Mouse (Mus musculus): Measurements from ENCODE around the gene Hpd. TPM values are rescaled to one million over a fixed set of nuclear protein-coding genes. Genes with fewer than 3 reads are reported as not detected.
"Not testable (repeated sequence)": the region's sequence is repeated elsewhere in the genome, so short reads cannot be mapped to it uniquely, and the experiment has no call there.

Gene Hpd
- not detected in 2 replicates for polyA plus RNA-seq (2015; fragmentation: Nextera tagmentation; extraction: Ambion mirVana)

DNA sequence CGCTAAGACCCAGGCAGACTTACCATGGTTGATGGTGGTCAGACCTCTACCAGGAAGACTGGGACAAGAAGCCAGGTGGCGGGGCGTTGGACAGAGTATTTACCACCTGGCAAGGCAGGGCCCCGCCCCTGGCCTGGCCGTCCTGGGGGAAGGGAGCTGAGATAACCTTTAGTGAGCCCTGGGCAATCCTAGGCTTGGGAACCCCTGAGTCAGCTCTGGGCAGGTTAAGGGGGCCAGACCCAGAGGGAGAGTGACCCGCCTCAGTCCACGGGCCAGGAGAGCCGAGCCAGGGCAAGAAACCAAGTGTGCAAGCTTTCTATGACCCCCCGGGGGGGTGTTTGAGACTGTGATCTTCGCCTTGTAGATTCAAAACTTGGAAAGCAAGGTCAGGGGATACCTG, at the start of gene Hpd:
Gene Hpd, minus strand, starts transcription at position 77 of the 400 bp plus-strand sequence.
- ATAC-seq = no peak

DNA sequence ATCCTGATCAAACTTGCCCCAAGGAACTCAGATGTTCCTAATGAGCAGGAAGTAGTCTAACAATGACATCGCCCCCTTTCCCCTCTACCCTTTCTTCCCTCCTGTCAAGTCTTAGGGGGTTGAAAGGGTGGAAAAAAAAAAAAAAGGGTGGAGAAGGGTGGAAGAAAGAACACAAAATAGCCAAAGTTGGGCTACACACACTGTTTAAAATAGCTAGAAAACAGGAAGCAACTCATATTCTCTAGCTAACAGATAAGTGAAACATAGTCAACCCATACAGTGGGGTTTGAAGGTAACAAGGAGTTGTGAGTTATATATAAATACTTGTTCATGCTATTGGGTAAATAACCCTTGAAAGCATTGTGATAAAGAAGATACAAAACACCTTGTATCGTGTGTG, 49.7 kb upstream of the Hpd start:
- Histone ChIP-seq H3K4me1 (replicated peaks; ENCODE audit: control insufficient read depth, insufficient read depth, low read length) (peaks cover 23% of the 10 kb centered on the region), H3K4me3 (replicated peaks; ENCODE audit: low read length) (no peak overlapping the region), H3K4me2 (ENCODE audit: low read length) (no peak overlapping the region), H3K9me3 (ENCODE audit: control insufficient read depth, low read length) (no peaks in the 10 kb centered on the region), H3K36me3 (ENCODE audit: control insufficient read depth, insufficient read depth) (no peaks in the 10 kb centered on the region), H3K27ac (ENCODE audit: low read length) (no peak overlapping the region), H3K27me3 (replicated peaks; ENCODE audit: control insufficient read depth, insufficient read depth, low read length) (no peaks in the 10 kb centered on the region), H3K9ac (replicated peaks; ENCODE audit: low read depth, low read length) (no peak overlapping the region)
- 94% methylated on average over 2 of the region's 2 CpGs for WGBS
- ATAC-seq = no peak

More for the DNA sequence above, at the start of gene Hpd:
- peaks cover 6% of the 10 kb centered on the region; the same call in 1 of the 2 replicates for H3K4me1 ChIP-seq (replicated peaks; ENCODE audit: control insufficient read depth, insufficient read depth, low read length)
- WGBS = 89% methylated on average over 10 of the region's 10 CpGs
- H3K9me3 ChIP-seq (ENCODE audit: control insufficient read depth, low read length) = no peaks in the 10 kb centered on the region
- no peaks in the 10 kb centered on the region for H3K27me3 ChIP-seq (replicated peaks; ENCODE audit: control insufficient read depth, insufficient read depth, low read length)
- H3K27ac ChIP-seq (ENCODE audit: low read length) = no peak within 1 kb of the TSS
- no peak within 1 kb of the TSS for H3K4me2 ChIP-seq (ENCODE audit: low read length)
- no peaks in the 10 kb centered on the region for H3K36me3 ChIP-seq (ENCODE audit: control insufficient read depth, insufficient read depth)
- no peak within 1 kb of the TSS for H3K9ac ChIP-seq (replicated peaks; ENCODE audit: low read depth, low read length)
- no peak within 1 kb of the TSS for H3K4me3 ChIP-seq (replicated peaks; ENCODE audit: low read length)

DNA sequence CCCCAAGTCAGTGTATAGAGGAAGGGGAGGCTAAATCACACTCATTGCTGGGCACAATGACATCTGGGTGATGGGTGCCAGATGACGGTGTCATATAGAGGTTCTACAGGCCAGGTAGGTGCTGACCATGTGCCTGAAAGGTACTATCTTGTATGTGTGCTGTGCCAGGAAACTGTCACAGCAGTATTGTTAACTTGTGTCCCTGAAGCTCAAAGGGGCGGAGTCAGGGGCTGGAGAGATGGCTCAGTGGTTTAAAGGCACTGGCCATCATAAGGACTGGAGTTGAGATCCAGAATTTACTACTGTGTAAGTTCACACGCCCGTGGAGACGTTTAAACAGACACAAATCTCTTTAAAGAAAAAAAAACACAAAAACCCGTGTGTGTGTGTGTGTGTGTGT, 46.8 kb upstream of the Hpd start:
- H3K36me3 ChIP-seq (ENCODE audit: control insufficient read depth, insufficient read depth) = no peaks in the 10 kb centered on the region
- no peaks in the 10 kb centered on the region for H3K9me3 ChIP-seq (ENCODE audit: control insufficient read depth, low read length)
- 87% methylated on average over 6 of the region's 6 CpGs for WGBS
- H3K4me3 ChIP-seq (replicated peaks; ENCODE audit: low read length) = no peak overlapping the region
- peaks cover 14% of the 10 kb centered on the region for H3K4me1 ChIP-seq (replicated peaks; ENCODE audit: control insufficient read depth, insufficient read depth, low read length)
- H3K4me2 ChIP-seq (ENCODE audit: low read length) = no peak overlapping the region; the same call in 1 of the 2 replicates
- no peak for ATAC-seq
- no peak overlapping the region for H3K9ac ChIP-seq (replicated peaks; ENCODE audit: low read depth, low read length)
- no peak overlapping the region for H3K27ac ChIP-seq (ENCODE audit: low read length)
- no peaks in the 10 kb centered on the region for H3K27me3 ChIP-seq (replicated peaks; ENCODE audit: control insufficient read depth, insufficient read depth, low read length)

DNA sequence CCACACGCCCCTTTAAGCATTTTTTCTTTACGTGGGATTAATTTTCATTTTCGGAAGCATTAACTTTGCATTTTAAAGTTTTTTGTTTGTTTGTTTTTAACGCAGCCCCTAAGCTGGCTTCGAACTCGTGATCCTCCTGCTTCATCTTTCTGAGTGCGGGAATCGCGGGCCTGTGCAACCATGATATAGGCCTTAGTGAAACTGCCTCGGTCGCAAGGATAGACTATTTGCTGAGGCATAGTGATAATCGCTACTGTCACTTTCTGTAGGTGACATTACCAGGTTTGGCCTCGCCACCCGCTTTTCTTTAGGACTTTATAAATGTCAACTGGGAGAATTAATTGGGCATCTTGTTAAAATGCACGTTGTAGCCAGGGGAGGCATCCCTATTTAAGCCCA, 46.0 kb upstream of the Hpd start:
- Histone ChIP-seq H3K27me3 (replicated peaks; ENCODE audit: control insufficient read depth, insufficient read depth, low read length) (no peaks in the 10 kb centered on the region), H3K4me1 (replicated peaks; ENCODE audit: control insufficient read depth, insufficient read depth, low read length) (peaks cover 14% of the 10 kb centered on the region), H3K9me3 (ENCODE audit: control insufficient read depth, low read length) (no peaks in the 10 kb centered on the region), H3K9ac (replicated peaks; ENCODE audit: low read depth, low read length) (peak overlapping the region; percentile 87), H3K36me3 (ENCODE audit: control insufficient read depth, insufficient read depth) (no peaks in the 10 kb centered on the region), H3K4me3 (replicated peaks; ENCODE audit: low read length) (peak overlapping the region; percentile 88), H3K27ac (ENCODE audit: low read length) (no peak overlapping the region), H3K4me2 (ENCODE audit: low read length) (peak overlapping the region; percentile 79)
- ATAC-seq = no peak
- 5% methylated on average over 15 of the region's 15 CpGs for WGBS

DNA sequence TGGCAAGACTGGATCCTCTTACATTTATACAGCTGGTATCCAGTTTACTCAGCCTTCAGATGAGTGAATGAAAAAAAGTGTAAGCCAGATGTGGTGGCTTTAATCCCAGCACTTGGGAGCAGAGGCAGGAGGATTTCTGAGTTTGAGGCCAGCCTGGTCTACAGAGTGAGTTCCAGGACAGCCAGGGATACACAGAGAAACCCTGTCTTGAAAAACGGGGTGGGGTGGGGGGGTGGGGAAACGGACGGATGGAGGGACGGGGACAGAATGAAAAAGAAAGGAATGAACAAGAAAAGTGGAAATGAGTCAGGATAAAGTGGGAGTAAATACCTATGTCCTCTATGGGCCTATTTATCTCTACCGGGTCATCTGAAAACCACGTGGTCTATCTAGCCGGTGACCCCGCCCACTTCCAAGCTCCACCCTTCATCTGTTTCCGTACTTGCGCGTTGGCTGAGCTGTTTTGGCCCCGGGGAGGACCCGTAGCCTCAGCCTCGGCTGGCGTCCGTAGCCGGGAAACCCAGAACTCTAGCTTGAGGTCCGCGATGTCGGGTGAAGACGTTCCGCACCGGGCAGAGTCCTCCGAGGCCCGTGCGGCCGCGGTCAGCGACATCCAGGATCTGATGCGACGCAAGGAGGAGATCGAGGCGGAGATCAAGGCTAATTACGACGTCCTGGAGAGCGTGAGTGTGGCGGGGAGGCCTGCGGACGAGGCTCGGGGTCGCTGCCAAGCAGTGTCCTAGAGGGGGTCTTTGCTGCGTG, 45.4 kb upstream of the Hpd start:
- no peaks in the 10 kb centered on the region for H3K9me3 ChIP-seq (ENCODE audit: control insufficient read depth, low read length)
- peaks cover 14% of the 10 kb centered on the region for H3K4me1 ChIP-seq (replicated peaks; ENCODE audit: control insufficient read depth, insufficient read depth, low read length)
- 3% methylated on average over 42 of the region's 42 CpGs for WGBS
- peak overlapping the region; percentile 87 for H3K9ac ChIP-seq (replicated peaks; ENCODE audit: low read depth, low read length)
- H3K36me3 ChIP-seq (ENCODE audit: control insufficient read depth, insufficient read depth) = no peaks in the 10 kb centered on the region
- H3K4me2 ChIP-seq (ENCODE audit: low read length) = peak overlapping the region; percentile 79
- peak; percentile 87 for ATAC-seq
- no peaks in the 10 kb centered on the region for H3K27me3 ChIP-seq (replicated peaks; ENCODE audit: control insufficient read depth, insufficient read depth, low read length)
- no peak overlapping the region for H3K27ac ChIP-seq (ENCODE audit: low read length)
- peak overlapping the region; percentile 88 for H3K4me3 ChIP-seq (replicated peaks; ENCODE audit: low read length)

DNA sequence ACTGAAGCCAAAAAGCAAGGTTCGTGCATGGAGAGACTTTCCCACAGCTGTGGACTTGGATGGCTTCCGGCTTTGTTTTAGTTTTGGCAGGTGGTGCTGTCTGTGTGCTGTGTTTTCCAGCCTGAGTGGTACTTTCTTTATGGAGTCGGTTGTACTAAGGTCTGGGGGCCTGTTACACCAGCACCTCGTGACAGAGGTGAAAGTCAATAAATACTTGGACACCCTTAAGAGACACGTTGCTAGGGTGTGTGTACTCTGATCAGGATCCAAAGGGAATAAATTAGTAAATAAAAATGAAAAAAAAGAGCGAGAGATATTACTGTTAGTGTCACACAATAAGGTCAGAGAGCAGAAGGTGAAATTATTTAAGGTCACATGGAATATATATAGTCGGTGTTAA, 44.3 kb upstream of the Hpd start:
- no peak overlapping the region for H3K4me2 ChIP-seq (ENCODE audit: low read length)
- ATAC-seq = no peak

DNA sequence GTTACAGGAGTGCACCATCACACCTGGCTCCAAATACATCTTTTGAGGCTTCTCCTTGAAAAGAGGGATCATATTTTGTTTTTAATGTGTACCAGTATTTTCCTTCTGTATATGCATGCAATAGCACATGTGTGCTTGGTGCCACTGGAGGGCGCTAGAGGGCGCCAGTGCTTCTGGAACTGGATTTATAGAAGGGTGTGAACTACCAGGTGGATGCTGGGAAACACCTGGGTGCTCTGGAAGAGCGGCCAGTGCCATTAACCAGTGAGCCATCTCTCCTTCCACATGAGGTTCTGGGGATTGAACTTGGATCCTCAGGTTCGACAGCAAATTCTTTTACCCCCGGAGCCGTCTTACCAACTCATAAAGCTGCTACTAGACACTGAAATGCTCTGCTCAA, 41.3 kb upstream of the Hpd start:
- not testable (repeated sequence) for H3K4me2 ChIP-seq (ENCODE audit: low read length); H3K4me3 ChIP-seq (replicated peaks; ENCODE audit: low read length); H3K4me1 ChIP-seq (replicated peaks; ENCODE audit: control insufficient read depth, insufficient read depth, low read length); H3K9me3 ChIP-seq (ENCODE audit: control insufficient read depth, low read length); H3K27me3 ChIP-seq (replicated peaks; ENCODE audit: control insufficient read depth, insufficient read depth, low read length); H3K9ac ChIP-seq (replicated peaks; ENCODE audit: low read depth, low read length); H3K27ac ChIP-seq (ENCODE audit: low read length); H3K36me3 ChIP-seq (ENCODE audit: control insufficient read depth, insufficient read depth); ATAC-seq
- 94% methylated on average over 4 of the region's 6 CpGs for WGBS

More for the DNA sequence above, 44.3 kb upstream of the Hpd start:
- peaks cover 14% of the 10 kb centered on the region for H3K4me1 ChIP-seq (replicated peaks; ENCODE audit: control insufficient read depth, insufficient read depth, low read length)
- H3K27ac ChIP-seq (ENCODE audit: low read length) = no peak overlapping the region
- H3K4me3 ChIP-seq (replicated peaks; ENCODE audit: low read length) = no peak overlapping the region
- no peak overlapping the region for H3K9ac ChIP-seq (replicated peaks; ENCODE audit: low read depth, low read length)
- WGBS = 91% methylated on average over 7 of the region's 7 CpGs
- no peaks in the 10 kb centered on the region for H3K27me3 ChIP-seq (replicated peaks; ENCODE audit: control insufficient read depth, insufficient read depth, low read length)
- H3K36me3 ChIP-seq (ENCODE audit: control insufficient read depth, insufficient read depth) = no peaks in the 10 kb centered on the region
- H3K9me3 ChIP-seq (ENCODE audit: control insufficient read depth, low read length) = no peaks in the 10 kb centered on the region

DNA sequence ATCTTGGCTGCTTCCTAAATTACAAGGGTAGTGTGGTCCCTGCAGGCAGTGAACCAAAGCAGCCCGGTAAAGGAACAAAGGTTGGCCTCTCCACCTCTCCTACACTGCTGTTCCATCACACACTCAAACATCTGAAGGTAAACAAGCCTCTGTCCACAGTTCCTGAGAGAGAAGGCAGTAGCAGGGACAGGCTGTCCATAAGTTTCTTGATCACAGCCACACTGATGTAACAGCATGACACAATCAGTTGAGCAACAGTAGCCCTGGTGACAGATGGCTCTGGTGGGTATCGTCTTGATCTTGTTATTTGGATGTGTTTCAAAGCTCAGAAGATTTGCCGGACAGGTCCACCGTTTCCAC, 40.5 kb upstream of the Hpd start:
- H3K27me3 ChIP-seq (replicated peaks; ENCODE audit: control insufficient read depth, insufficient read depth, low read length) = no peaks in the 10 kb centered on the region
- H3K9me3 ChIP-seq (ENCODE audit: control insufficient read depth, low read length) = no peaks in the 10 kb centered on the region
- no peak overlapping the region for H3K4me2 ChIP-seq (ENCODE audit: low read length)
- no peaks in the 10 kb centered on the region for H3K36me3 ChIP-seq (ENCODE audit: control insufficient read depth, insufficient read depth)
- H3K4me3 ChIP-seq (replicated peaks; ENCODE audit: low read length) = no peak overlapping the region
- WGBS = 78% methylated on average over 4 of the region's 4 CpGs
- no peak overlapping the region for H3K27ac ChIP-seq (ENCODE audit: low read length)
- no peaks in the 10 kb centered on the region for H3K4me1 ChIP-seq (replicated peaks; ENCODE audit: control insufficient read depth, insufficient read depth, low read length)
- no peak overlapping the region for H3K9ac ChIP-seq (replicated peaks; ENCODE audit: low read depth, low read length)
- ATAC-seq = no peak

DNA sequence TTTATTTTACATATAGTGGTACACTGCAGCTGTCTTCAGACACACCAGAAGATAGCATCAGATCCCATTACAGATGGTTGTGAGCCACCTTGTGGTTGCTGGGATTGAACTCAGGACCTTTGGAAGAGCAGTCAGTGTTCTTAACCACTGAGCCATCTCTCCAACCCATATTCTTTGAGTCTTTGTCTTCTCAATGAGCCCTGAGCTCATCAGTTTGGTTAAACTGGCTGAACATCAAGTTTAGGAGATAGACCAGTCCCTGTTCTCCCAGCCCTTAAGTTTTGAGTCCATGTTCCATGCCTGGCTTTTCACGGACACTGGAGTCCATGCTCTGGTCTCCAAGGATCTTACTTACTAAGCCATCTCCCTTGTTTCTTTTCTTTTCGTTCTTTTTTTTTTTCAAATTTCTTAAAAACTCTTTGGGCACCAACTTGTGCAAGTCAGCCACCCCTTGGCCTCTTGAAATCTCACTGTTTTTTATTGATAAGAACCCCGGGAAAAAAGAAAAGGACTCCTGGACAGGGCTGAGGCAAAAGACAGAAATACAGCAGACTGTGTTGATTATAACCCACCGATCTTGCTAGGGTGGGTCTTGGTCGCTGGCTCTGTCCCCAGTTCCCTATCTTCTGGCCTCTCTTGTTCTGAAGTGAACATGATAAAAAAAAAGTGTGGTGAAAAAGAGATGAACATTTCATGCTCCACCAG, 40.0 kb upstream of the Hpd start:
- H3K9me3 ChIP-seq (ENCODE audit: control insufficient read depth, low read length); H3K9ac ChIP-seq (replicated peaks; ENCODE audit: low read depth, low read length); H3K4me3 ChIP-seq (replicated peaks; ENCODE audit: low read length); H3K4me1 ChIP-seq (replicated peaks; ENCODE audit: control insufficient read depth, insufficient read depth, low read length); H3K27ac ChIP-seq (ENCODE audit: low read length); H3K27me3 ChIP-seq (replicated peaks; ENCODE audit: control insufficient read depth, insufficient read depth, low read length); H3K4me2 ChIP-seq (ENCODE audit: low read length); ATAC-seq; H3K36me3 ChIP-seq (ENCODE audit: control insufficient read depth, insufficient read depth): not testable (repeated sequence)
- 83% methylated on average over 3 of the region's 5 CpGs for WGBS

Measured in forebrain, embryonic 16.5 days (tissue).